Mouse (Mus musculus) MEL (cell line): Measurements from ENCODE around the gene Gpcpd1. TPM values are rescaled to one million over a fixed set of nuclear protein-coding genes. Genes with fewer than 3 reads are reported as not detected.

Experiments used
- DNase-seq: peaks from one replicate; pipeline ENCODE4 v3.0.0; 2011; ENCODE audit warnings: low read depth, low spot score
- H3K27ac ChIP-seq: 2 replicates; pipeline ENCODE4 v1.5.1; 2012; ENCODE audit warnings: low read depth, mild to moderate bottlenecking, control low read depth, low read length, moderate library complexity; ENCODE audit not compliant: control insufficient read depth
- H3K27me3 ChIP-seq, 2 experiments: fragments of 150-350 bp in 1 of 2; sonication (generic) in 1 of 2; 2 replicates each; pipeline ENCODE4 v1.6.1; 2012; ENCODE audit warnings: low read length in 2 of 2, mild to moderate bottlenecking in 2 of 2, improper control_type of control experiment in 1 of 2, moderate library complexity in 1 of 2; ENCODE audit not compliant: insufficient read depth in 2 of 2, control insufficient read depth in 1 of 2
- H3K36me3 ChIP-seq, 2 experiments: 2 replicates each; pipeline ENCODE4 v1.6.1; 2012 to 2014; ENCODE audit warnings: low read length in 2 of 2, improper control_type of control experiment in 1 of 2, inconsistent platforms in 1 of 2, mild to moderate bottlenecking in 1 of 2; ENCODE audit not compliant: insufficient read depth in 2 of 2, control insufficient read depth in 1 of 2
- H3K4me1 ChIP-seq, 2 experiments: fragments of 150-350 bp in 1 of 2; sonication (generic) in 1 of 2; 2 replicates each; pipeline ENCODE4 v1.6.1; 2012; ENCODE audit warnings: low read length in 2 of 2, improper control_type of control experiment in 1 of 2, mild to moderate bottlenecking in 1 of 2; ENCODE audit not compliant: insufficient read depth in 2 of 2, control insufficient read depth in 1 of 2
- H3K4me3 ChIP-seq, 2 experiments: fragments of 150-350 bp in 1 of 2; sonication (generic) in 1 of 2; 2 replicates each; pipeline ENCODE4 v1.5.1; 2012; ENCODE audit warnings: low read depth in 2 of 2, low read length in 2 of 2, mild to moderate bottlenecking in 2 of 2, moderate library complexity in 2 of 2, control low read depth in 1 of 2, improper control_type of control experiment in 1 of 2; ENCODE audit not compliant: control insufficient read depth in 1 of 2, insufficient read depth in 1 of 2
- H3K79me2 ChIP-seq: 2 replicates; pipeline ENCODE4 v1.6.1; 2012; ENCODE audit warnings: mild to moderate bottlenecking, low read length, moderate library complexity; ENCODE audit not compliant: control insufficient read depth, poor library complexity, insufficient read depth
- H3K9ac ChIP-seq: 2 replicates; pipeline ENCODE4 v1.6.1; 2012; ENCODE audit warnings: low read depth, mild to moderate bottlenecking, control low read depth, low read length, moderate library complexity; ENCODE audit not compliant: control insufficient read depth, poor library complexity, severe bottlenecking
- H3K9me3 ChIP-seq: fragments of 150-350 bp; sonication (generic); replicated peaks from 2 replicates; pipeline ENCODE4 v1.6.1; 2012; ENCODE audit warnings: mild to moderate bottlenecking, low read length, improper control_type of control experiment, moderate library complexity; ENCODE audit not compliant: insufficient read depth
- BHLHE40 ChIP-seq: IDR thresholded peaks from 2 replicates; pipeline ENCODE4 v1.6.1; 2012; ENCODE audit warnings: low read depth, mild to moderate bottlenecking, inconsistent platforms, low read length, improper control_type of control experiment, borderline replicate concordance
- CHD1 ChIP-seq: IDR thresholded peaks from 2 replicates; pipeline ENCODE4 v1.6.1; 2012; ENCODE audit warnings: low read depth, mild to moderate bottlenecking, inconsistent platforms, low read length, improper control_type of control experiment
- CTCF ChIP-seq, 3 experiments: IDR thresholded peaks in 2 of 3; conservative IDR thresholded peaks in 1 of 3; 2 replicates each; pipeline ENCODE4 v1.5.1; 2011 to 2012; ENCODE audit warnings: low read length in 3 of 3, low read depth in 2 of 3, mild to moderate bottlenecking in 2 of 3, improper control_type of control experiment in 1 of 3, inconsistent platforms in 1 of 3, mixed read lengths in 1 of 3, moderate library complexity in 1 of 3; ENCODE audit not compliant: control insufficient read depth in 1 of 3, insufficient read depth in 1 of 3, poor library complexity in 1 of 3, severe bottlenecking in 1 of 3
- E2F4 ChIP-seq: IDR thresholded peaks from 2 replicates; pipeline ENCODE4 v1.6.1; 2011; ENCODE audit warnings: low read depth, low read length, improper control_type of control experiment, borderline replicate concordance
- GABPA ChIP-seq: IDR thresholded peaks from 2 replicates; pipeline ENCODE4 v1.6.1; 2012; ENCODE audit warnings: low read depth, mild to moderate bottlenecking, inconsistent platforms, low read length, improper control_type of control experiment, moderate library complexity
- GATA1 ChIP-seq: IDR thresholded peaks from 2 replicates; pipeline ENCODE4 v1.6.1; 2011; ENCODE audit warnings: low read depth, low read length, improper control_type of control experiment
- HCFC1 ChIP-seq: IDR thresholded peaks from 2 replicates; pipeline ENCODE4 v1.6.1; 2012; ENCODE audit warnings: low read depth, mild to moderate bottlenecking, inconsistent platforms, low read length, improper control_type of control experiment, moderate library complexity
- JUND ChIP-seq: IDR thresholded peaks from 2 replicates; pipeline ENCODE4 v1.6.1; 2011; ENCODE audit warnings: low read depth, mild to moderate bottlenecking, improper control_type of control experiment, low read length
- KAT2A ChIP-seq: conservative IDR thresholded peaks from 2 replicates; pipeline ENCODE4 v1.6.1; 2012; ENCODE audit warnings: low read depth, low read length, improper control_type of control experiment, inconsistent platforms
- MAZ ChIP-seq: IDR thresholded peaks from 2 replicates; pipeline ENCODE4 v1.6.1; 2012; ENCODE audit warnings: low read depth, mild to moderate bottlenecking, inconsistent platforms, low read length, improper control_type of control experiment
- MEF2A ChIP-seq: IDR thresholded peaks from 2 replicates; pipeline ENCODE4 v1.6.1; 2014; ENCODE audit warnings: low read depth, mild to moderate bottlenecking, inconsistent platforms, low read length, improper control_type of control experiment; ENCODE audit not compliant: poor library complexity, insufficient replicate concordance, severe bottlenecking; ENCODE audit errors: extremely low read depth
- MXI1 ChIP-seq: IDR thresholded peaks from 2 replicates; pipeline ENCODE4 v1.6.1; 2011; ENCODE audit warnings: mild to moderate bottlenecking, low read depth, low read length, improper control_type of control experiment
- MYB ChIP-seq: IDR thresholded peaks from 2 replicates; pipeline ENCODE4 v1.6.1; 2011; ENCODE audit warnings: mild to moderate bottlenecking, low read depth, low read length, improper control_type of control experiment
- NRF1 ChIP-seq: IDR thresholded peaks from 2 replicates; pipeline ENCODE4 v1.6.1; 2014; ENCODE audit warnings: low read depth, mild to moderate bottlenecking, inconsistent platforms, low read length, improper control_type of control experiment, moderate library complexity; ENCODE audit not compliant: poor library complexity, insufficient read depth, severe bottlenecking
- POLR2A ChIP-seq, 2 experiments: IDR thresholded peaks; 2 replicates each; pipeline ENCODE4 v1.6.1; 2011 to 2012; ENCODE audit warnings: low read length in 2 of 2, mild to moderate bottlenecking in 2 of 2, control low read depth in 1 of 2, improper control_type of control experiment in 1 of 2, low read depth in 1 of 2, moderate library complexity in 1 of 2; ENCODE audit not compliant: control insufficient read depth in 1 of 2, insufficient read depth in 1 of 2, poor library complexity in 1 of 2
- RAD21 ChIP-seq: IDR thresholded peaks from 2 replicates; pipeline ENCODE4 v1.6.1; 2011; ENCODE audit warnings: mild to moderate bottlenecking, low read depth, low read length, improper control_type of control experiment
- RCOR1 ChIP-seq: IDR thresholded peaks from 2 replicates; pipeline ENCODE4 v1.6.1; 2012; ENCODE audit warnings: low read depth, mild to moderate bottlenecking, inconsistent platforms, low read length, improper control_type of control experiment
- SIN3A ChIP-seq: IDR thresholded peaks from 2 replicates; pipeline ENCODE4 v1.6.1; 2012; ENCODE audit warnings: low read length, improper control_type of control experiment, inconsistent platforms
- TBP ChIP-seq: IDR thresholded peaks from 2 replicates; pipeline ENCODE4 v1.8.0; 2011; ENCODE audit warnings: low read depth, low read length, improper control_type of control experiment
- TCF12 ChIP-seq: IDR thresholded peaks from 2 replicates; pipeline ENCODE4 v1.6.1; 2014; ENCODE audit warnings: low read depth, mild to moderate bottlenecking, inconsistent platforms, low read length, improper control_type of control experiment, moderate library complexity
- UBTF ChIP-seq: IDR thresholded peaks from 2 replicates; pipeline ENCODE4 v1.6.1; 2012; ENCODE audit warnings: low read depth, mild to moderate bottlenecking, inconsistent platforms, low read length, improper control_type of control experiment, moderate library complexity, borderline replicate concordance; ENCODE audit not compliant: insufficient read depth
- USF1 ChIP-seq: IDR thresholded peaks from 2 replicates; pipeline ENCODE4 v1.6.1; 2014; ENCODE audit warnings: low read depth, mild to moderate bottlenecking, inconsistent platforms, low read length, improper control_type of control experiment, moderate library complexity
- USF2 ChIP-seq, 2 experiments: IDR thresholded peaks; 2 replicates each; pipeline ENCODE4 v1.6.1; 2011 to 2012; ENCODE audit warnings: improper control_type of control experiment in 2 of 2, low read length in 2 of 2, borderline replicate concordance in 1 of 2, inconsistent platforms in 1 of 2, low read depth in 1 of 2, mild to moderate bottlenecking in 1 of 2; ENCODE audit not compliant: insufficient read depth in 1 of 2
- ZC3H11A ChIP-seq: IDR thresholded peaks from 2 replicates; pipeline ENCODE4 v1.6.1; 2012; ENCODE audit warnings: low read depth, mild to moderate bottlenecking, inconsistent platforms, low read length, improper control_type of control experiment
- ZKSCAN1 ChIP-seq: IDR thresholded peaks from 2 replicates; pipeline ENCODE4 v1.6.1; 2012; ENCODE audit warnings: low read depth, mild to moderate bottlenecking, inconsistent platforms, low read length, improper control_type of control experiment, moderate library complexity
- ZMIZ1 ChIP-seq: IDR thresholded peaks from 2 replicates; pipeline ENCODE4 v1.6.1; 2012; ENCODE audit warnings: low read depth, mild to moderate bottlenecking, inconsistent platforms, low read length, improper control_type of control experiment, moderate library complexity
- polyA plus RNA-seq, 2 experiments: library from polyadenylated mRNA; stranded (reverse) in 1 of 2; unstranded in 1 of 2; fragments of >175 nt in 1 of 2; fragments of >200 nt in 1 of 2; gene quantifications; 2 replicates each; pipeline versions ENCODE4 v1.2.1 to v1.2.4; 2012; ENCODE audit warnings: low replicate concordance in 2 of 2, low read depth in 1 of 2; ENCODE audit not compliant: insufficient read length in 2 of 2, insufficient read depth in 1 of 2, missing spikeins in 1 of 2
- total RNA-seq: library from RNA; depleted of rRNA; stranded (reverse); fragments of 300-350 nt; gene quantifications from 2 replicates; pipeline ENCODE4 v1.2.3, GENCODE M21; 2012

Gpcpd1 gene
- total and polyA plus RNA-seq, 3 experiments, result 2.9 to 4.5 TPM; not detected in 1

DNA sequence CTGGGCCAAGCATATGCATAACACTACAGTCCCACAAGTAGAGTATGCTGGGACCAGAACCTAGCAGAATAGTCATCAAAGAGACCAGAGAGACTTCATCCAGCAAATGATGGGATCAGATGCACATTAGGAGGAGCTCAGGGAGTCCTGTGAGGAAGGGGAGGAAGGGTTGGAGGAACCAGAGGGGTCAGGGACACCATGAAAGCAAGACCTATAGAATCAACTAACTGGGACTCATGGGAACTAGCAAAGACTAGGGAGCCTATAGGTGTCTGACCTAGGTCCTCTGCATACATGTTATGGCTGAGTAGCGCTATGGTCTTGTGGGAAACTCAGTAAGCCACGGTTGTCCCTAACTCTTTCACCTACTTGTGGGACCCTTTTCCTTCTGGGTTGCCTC lies 41.1 kb upstream of the Gpcpd1 start:
- Histone ChIP-seq H3K9ac (no peak overlapping the region), H3K4me1 (no peaks in the 10 kb centered on the region), H3K27me3 (no peaks in the 10 kb centered on the region; a peak in 1 of 4 replicates), H3K4me3 (no peak overlapping the region), H3K79me2 (no peaks in the 10 kb centered on the region), H3K9me3 (no peaks in the 10 kb centered on the region), H3K27ac (no peak overlapping the region), H3K36me3 (no peaks in the 10 kb centered on the region)
- no peak for TF ChIP-seq UBTF
- TF ChIP-seq MYB, result no peak
- TF ChIP-seq BHLHE40, result no peak
- no peak for TF ChIP-seq CTCF (IDR thresholded peaks at IDR 0.05 in 2 of 3, conservative IDR thresholded peaks at IDR 0.05 in 1 of 3; ENCODE audit: control insufficient read depth in 1 of 3, insufficient read depth in 1 of 3, low read depth in 2 of 3, low read length in 3 of 3, poor library complexity in 1 of 3, severe bottlenecking in 1 of 3)
- TF ChIP-seq RCOR1, result no peak
- no peak for TF ChIP-seq USF2 (IDR thresholded peaks at IDR 0.05; ENCODE audit: borderline replicate concordance in 1 of 2, insufficient read depth in 1 of 2, low read depth in 1 of 2, low read length in 2 of 2)
- TF ChIP-seq HCFC1, result no peak
- no peak for TF ChIP-seq GATA1
- TF ChIP-seq KAT2A, result no peak
- no peak for TF ChIP-seq GABPA
- TF ChIP-seq ZKSCAN1, result no peak
- no peak for TF ChIP-seq NRF1
- TF ChIP-seq RAD21, result no peak
- no peak for TF ChIP-seq TBP
- no peak for DNase-seq

- H3K9me3 ChIP-seq, result no peaks in the 10 kb centered on the region
- no peak overlapping the region for H3K27ac ChIP-seq
- no peaks in the 10 kb centered on the region for H3K4me1 ChIP-seq
- no peak overlapping the region for H3K9ac ChIP-seq
- no peak overlapping the region for H3K4me3 ChIP-seq
- DNase-seq, result no peak
- TF ChIP-seq TCF12 (no peak), BHLHE40 (no peak), RCOR1 (no peak), CHD1 (no peak), MEF2A (no peak), MXI1 (no peak), USF1 (no peak), NRF1 (no peak), ZC3H11A (no peak), MAZ (no peak), TBP (no peak), SIN3A (no peak), KAT2A (no peak), JUND (no peak), E2F4 (no peak), GATA1 (no peak), ZMIZ1 (no peak), POLR2A (IDR thresholded peaks at IDR 0.05; ENCODE audit: control insufficient read depth in 1 of 2, insufficient read depth in 1 of 2, low read depth in 1 of 2, low read length in 2 of 2, poor library complexity in 1 of 2) (no peak)
- no peaks in the 10 kb centered on the region for H3K36me3 ChIP-seq
- no peaks in the 10 kb centered on the region for H3K79me2 ChIP-seq
- peaks cover 0 to 2% of the 10 kb centered on the region in 2 experiments; a peak in 3 of 4 replicates for H3K27me3 ChIP-seq
Observed at GRCm38 (mm10) chr2:132623092-132623491, 35.6 kb upstream of the Gpcpd1 start.
